23 mouse cellular contexts compared by ENCODE assay signal in the genomic region with DNA sequence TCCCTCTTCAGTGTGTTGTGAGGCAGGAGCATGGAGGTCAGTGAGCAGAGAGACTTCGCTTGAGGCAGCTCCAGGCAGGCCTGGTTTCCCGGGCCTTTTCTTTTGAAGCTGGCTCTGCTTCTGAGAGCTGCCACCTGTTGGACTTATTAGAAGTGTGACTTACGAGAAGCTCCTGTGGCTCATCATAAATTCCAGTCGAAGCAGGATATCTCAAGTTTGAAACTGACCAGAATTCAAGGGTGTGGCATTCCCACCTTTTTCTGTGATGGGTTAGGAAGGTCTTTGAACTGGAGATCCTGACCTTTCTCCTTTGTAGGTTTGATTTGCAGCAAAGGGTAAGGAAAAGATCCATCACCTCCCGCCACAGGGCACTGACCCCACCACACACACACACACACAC.
"Had no signal": no experiment of that assay in that cellular context is flagged by ENCODE, and none has a peak within 500 bp of the region (broad histone marks: within the 10 kb centered on the region; RNA-seq: fewer than 3 reads in every experiment).

No protein-coding gene starts in this region.

- H3K9me3 ChIP-seq: heart, embryonic 10.5 days; heart, embryonic 12.5 days; hindbrain, embryonic 10.5 days; hindbrain, embryonic 12.5 days; intestine, embryonic 15.5 days; limb, embryonic 13.5 days; limb, embryonic 15.5 days had no signal

- H3K27ac ChIP-seq: gastrocnemius, adult 2 months; heart, embryonic 10.5 days; hindbrain, embryonic 10.5 days; hindbrain, embryonic 12.5 days; hindbrain, embryonic 14.5 days; intestine, embryonic 15.5 days; layer of hippocampus, adult 2 months; limb, embryonic 13.5 days; limb, embryonic 15.5 days had no signal

- DNase-seq: gastrocnemius, adult 2 months; gastrocnemius, postnatal 10 days; gastrocnemius, postnatal 25 days; heart, adult 18-20 months; heart, postnatal 10 days; heart, postnatal 4 days; kidney, adult 18-20 months; kidney, adult 8-10 months; kidney, postnatal 10 days; kidney, postnatal 4 days; left cerebral cortex, postnatal 4 days had no signal

- H3K27me3 ChIP-seq: heart, embryonic 12.5 days; hindbrain, embryonic 12.5 days; intestine, embryonic 15.5 days; limb, embryonic 13.5 days; limb, embryonic 15.5 days had no signal

- ATAC-seq: hindbrain, embryonic 16.5 days; inflammation-experienced regulatory T-cells, adult 6 months; intestine, embryonic 15.5 days; intestine, postnatal 0 days had no signal

- H3K4me1 ChIP-seq: heart, embryonic 10.5 days; heart, embryonic 12.5 days; hindbrain, embryonic 10.5 days; hindbrain, embryonic 12.5 days; intestine, embryonic 15.5 days; limb, embryonic 13.5 days; limb, embryonic 15.5 days had no signal

- H3K4me3 ChIP-seq: gastrocnemius, adult 2 months; heart, embryonic 10.5 days; heart, embryonic 12.5 days; hindbrain, embryonic 10.5 days; hindbrain, embryonic 12.5 days; intestine, embryonic 15.5 days; layer of hippocampus, adult 2 months; limb, embryonic 13.5 days; limb, embryonic 15.5 days had no signal

- H3K9ac ChIP-seq: heart, embryonic 12.5 days; hindbrain, embryonic 12.5 days; hindbrain, embryonic 14.5 days; intestine, embryonic 15.5 days; limb, embryonic 13.5 days; limb, embryonic 15.5 days had no signal

- H3K4me2 ChIP-seq: heart, embryonic 12.5 days; hindbrain, embryonic 12.5 days; hindbrain, embryonic 14.5 days; intestine, embryonic 15.5 days; limb, embryonic 13.5 days; limb, embryonic 15.5 days had no signal

- H3K36me3 ChIP-seq: heart, embryonic 10.5 days; heart, embryonic 12.5 days; hindbrain, embryonic 10.5 days; hindbrain, embryonic 12.5 days; intestine, embryonic 15.5 days; limb, embryonic 13.5 days; limb, embryonic 15.5 days had no signal
